Mouse (Mus musculus): Measurements from ENCODE around the gene Myo18a. TPM values are rescaled to one million over a fixed set of nuclear protein-coding genes. Genes with fewer than 3 reads are reported as not detected.

Myo18a gene
- total RNA-seq, 1 experiment: 33.3 TPM

- TF ChIP-seq CHD2 (IDR thresholded peaks at IDR 0.05; ENCODE audit: low read depth, low read length) (no peak), HCFC1 (IDR thresholded peaks at IDR 0.05; ENCODE audit: borderline replicate concordance, insufficient read depth, low read length) (no peak), ZC3H11A (IDR thresholded peaks at IDR 0.05; ENCODE audit: borderline replicate concordance, low read depth, low read length) (no peak), ZNF384 (IDR thresholded peaks at IDR 0.05; ENCODE audit: low read depth, low read length) (no peak), MAFK (IDR thresholded peaks at IDR 0.05; ENCODE audit: insufficient read depth, low read depth, low read length) (no peak)
- H3K4me3 ChIP-seq (ENCODE audit: insufficient read depth in 1 of 2, low read depth in 1 of 2, low read length in 2 of 2, poor library complexity in 1 of 2, severe bottlenecking in 1 of 2): peak overlapping the region; percentile 29 to 93
- peaks cover 7 to 15% of the 10 kb centered on the region in 2 experiments; a peak in 1 of 4 replicates for H3K4me1 ChIP-seq (ENCODE audit: control insufficient read depth in 2 of 2, insufficient read depth in 2 of 2, low read length in 2 of 2, poor library complexity in 1 of 2)
- H3K36me3 ChIP-seq (ENCODE audit: control insufficient read depth, insufficient read depth, low read length, poor library complexity, severe bottlenecking): no peaks in the 10 kb centered on the region
- in situ Hi-C loops (cut with MboI; ENCODE audit: low sequenced_read_pairs in 2 of 2, unreplicated experiment in 2 of 2): no loop called here
- no peaks in the 10 kb centered on the region for H3K9me3 ChIP-seq (ENCODE audit: control insufficient read depth, insufficient read depth, low read depth, low read length)
- H3K27ac ChIP-seq (ENCODE audit: insufficient read depth, low read depth, low read length, poor library complexity, severe bottlenecking): no peak overlapping the region
- H3K9ac ChIP-seq (ENCODE audit: insufficient read depth, low read depth, low read length, poor library complexity, severe bottlenecking): peak overlapping the region; percentile 63; the same call in 1 of the 2 replicates
- DNase-seq (ENCODE audit: low read depth, low spot score): no peak
Observed at GRCm38 (mm10) chr11:77764694-77765458, 1.8 kb downstream of the Myo18a start.

- H3K4me1 ChIP-seq (ENCODE audit: control insufficient read depth in 2 of 2, insufficient read depth in 2 of 2, low read length in 2 of 2, poor library complexity in 1 of 2): peaks cover 7 to 17% of the 10 kb centered on the region in 2 experiments; a peak in 1 of 4 replicates
- no peaks in the 10 kb centered on the region for H3K9me3 ChIP-seq (ENCODE audit: control insufficient read depth, insufficient read depth, low read depth, low read length)
- no peak for DNase-seq (ENCODE audit: low read depth, low spot score)
- H3K36me3 ChIP-seq (ENCODE audit: control insufficient read depth, insufficient read depth, low read length, poor library complexity, severe bottlenecking): no peaks in the 10 kb centered on the region
- H3K4me3 ChIP-seq (ENCODE audit: insufficient read depth in 1 of 2, low read depth in 1 of 2, low read length in 2 of 2, poor library complexity in 1 of 2, severe bottlenecking in 1 of 2): peak overlapping the region; percentile 14 to 29; a peak in 3 of 4 replicates
- in situ Hi-C loops (cut with MboI; ENCODE audit: low sequenced_read_pairs in 2 of 2, unreplicated experiment in 2 of 2): no loop called here
- H3K9ac ChIP-seq (ENCODE audit: insufficient read depth, low read depth, low read length, poor library complexity, severe bottlenecking): peak overlapping the region; percentile 63; the same call in 1 of the 2 replicates
- no peak for TF ChIP-seq HCFC1 (IDR thresholded peaks at IDR 0.05; ENCODE audit: borderline replicate concordance, insufficient read depth, low read length)
- no peak for TF ChIP-seq CHD2 (IDR thresholded peaks at IDR 0.05; ENCODE audit: low read depth, low read length)
- no peak for TF ChIP-seq ZNF384 (IDR thresholded peaks at IDR 0.05; ENCODE audit: low read depth, low read length)
- TF ChIP-seq MAFK (IDR thresholded peaks at IDR 0.05; ENCODE audit: insufficient read depth, low read depth, low read length): no peak
- no peak for TF ChIP-seq ZC3H11A (IDR thresholded peaks at IDR 0.05; ENCODE audit: borderline replicate concordance, low read depth, low read length)
- H3K27ac ChIP-seq (ENCODE audit: insufficient read depth, low read depth, low read length, poor library complexity, severe bottlenecking): peak overlapping the region; percentile 6; the same call in 1 of the 2 replicates
Observed at GRCm38 (mm10) chr11:77765459-77765777, 2.4 kb downstream of the Myo18a start.

- Histone ChIP-seq H3K36me3 (ENCODE audit: control insufficient read depth, insufficient read depth, low read length, poor library complexity, severe bottlenecking) (no peaks in the 10 kb centered on the region), H3K27ac (ENCODE audit: insufficient read depth, low read depth, low read length, poor library complexity, severe bottlenecking) (no peak overlapping the region; the same call in none of the 2 replicates), H3K9ac (ENCODE audit: insufficient read depth, low read depth, low read length, poor library complexity, severe bottlenecking) (peak overlapping the region; percentile 68), H3K4me1 (ENCODE audit: control insufficient read depth in 2 of 2, insufficient read depth in 2 of 2, low read length in 2 of 2, poor library complexity in 1 of 2) (peaks cover 7 to 17% of the 10 kb centered on the region in 2 experiments; a peak in 1 of 4 replicates), H3K4me3 (ENCODE audit: insufficient read depth in 1 of 2, low read depth in 1 of 2, low read length in 2 of 2, poor library complexity in 1 of 2, severe bottlenecking in 1 of 2) (peak overlapping the region; percentile 57 to 71), H3K9me3 (ENCODE audit: control insufficient read depth, insufficient read depth, low read depth, low read length) (no peaks in the 10 kb centered on the region)
- in situ Hi-C loops (cut with MboI; ENCODE audit: low sequenced_read_pairs in 2 of 2, unreplicated experiment in 2 of 2): no loop called here
- DNase-seq (ENCODE audit: low read depth, low spot score): no peak
- no peak for TF ChIP-seq HCFC1 (IDR thresholded peaks at IDR 0.05; ENCODE audit: borderline replicate concordance, insufficient read depth, low read length)
- TF ChIP-seq MAFK (IDR thresholded peaks at IDR 0.05; ENCODE audit: insufficient read depth, low read depth, low read length): no peak
- TF ChIP-seq CHD2 (IDR thresholded peaks at IDR 0.05; ENCODE audit: low read depth, low read length): no peak
- TF ChIP-seq ZC3H11A (IDR thresholded peaks at IDR 0.05; ENCODE audit: borderline replicate concordance, low read depth, low read length): no peak
- TF ChIP-seq ZNF384 (IDR thresholded peaks at IDR 0.05; ENCODE audit: low read depth, low read length): no peak
Observed at GRCm38 (mm10) chr11:77766351-77767001, 3.4 kb downstream of the Myo18a start.

- Histone ChIP-seq H3K9me3 (ENCODE audit: control insufficient read depth, insufficient read depth, low read depth, low read length) (no peaks in the 10 kb centered on the region), H3K9ac (ENCODE audit: insufficient read depth, low read depth, low read length, poor library complexity, severe bottlenecking) (no peak overlapping the region), H3K4me1 (ENCODE audit: control insufficient read depth in 2 of 2, insufficient read depth in 2 of 2, low read length in 2 of 2, poor library complexity in 1 of 2) (peaks cover 5 to 11% of the 10 kb centered on the region in 2 experiments; a peak in 1 of 4 replicates), H3K27ac (ENCODE audit: insufficient read depth, low read depth, low read length, poor library complexity, severe bottlenecking) (no peak overlapping the region), H3K36me3 (ENCODE audit: control insufficient read depth, insufficient read depth, low read length, poor library complexity, severe bottlenecking) (no peaks in the 10 kb centered on the region), H3K4me3 (ENCODE audit: insufficient read depth in 1 of 2, low read depth in 1 of 2, low read length in 2 of 2, poor library complexity in 1 of 2, severe bottlenecking in 1 of 2) (no peak overlapping the region)
- in situ Hi-C loops (cut with MboI; ENCODE audit: low sequenced_read_pairs in 2 of 2, unreplicated experiment in 2 of 2): no loop called here
- TF ChIP-seq ZNF384 (IDR thresholded peaks at IDR 0.05; ENCODE audit: low read depth, low read length): no peak
- no peak for TF ChIP-seq MAFK (IDR thresholded peaks at IDR 0.05; ENCODE audit: insufficient read depth, low read depth, low read length)
- TF ChIP-seq CHD2 (IDR thresholded peaks at IDR 0.05; ENCODE audit: low read depth, low read length): no peak
- no peak for TF ChIP-seq HCFC1 (IDR thresholded peaks at IDR 0.05; ENCODE audit: borderline replicate concordance, insufficient read depth, low read length)
- TF ChIP-seq ZC3H11A (IDR thresholded peaks at IDR 0.05; ENCODE audit: borderline replicate concordance, low read depth, low read length): no peak
- DNase-seq (ENCODE audit: low read depth, low spot score): no peak
Observed at GRCm38 (mm10) chr11:77769496-77769895, 6.5 kb downstream of the Myo18a start.

Data from ES-E14 (cell line).